Mouse (Mus musculus): ENCODE results near the gene Gatad2a. TPM values are rescaled to one million over a fixed set of nuclear protein-coding genes. Genes with fewer than 3 reads are reported as not detected.

Gatad2a gene
- 30.6 and 31.8 TPM in 2 replicates for polyA plus RNA-seq (2015; fragmentation: Nextera tagmentation; extraction: Ambion mirVana)

DNA sequence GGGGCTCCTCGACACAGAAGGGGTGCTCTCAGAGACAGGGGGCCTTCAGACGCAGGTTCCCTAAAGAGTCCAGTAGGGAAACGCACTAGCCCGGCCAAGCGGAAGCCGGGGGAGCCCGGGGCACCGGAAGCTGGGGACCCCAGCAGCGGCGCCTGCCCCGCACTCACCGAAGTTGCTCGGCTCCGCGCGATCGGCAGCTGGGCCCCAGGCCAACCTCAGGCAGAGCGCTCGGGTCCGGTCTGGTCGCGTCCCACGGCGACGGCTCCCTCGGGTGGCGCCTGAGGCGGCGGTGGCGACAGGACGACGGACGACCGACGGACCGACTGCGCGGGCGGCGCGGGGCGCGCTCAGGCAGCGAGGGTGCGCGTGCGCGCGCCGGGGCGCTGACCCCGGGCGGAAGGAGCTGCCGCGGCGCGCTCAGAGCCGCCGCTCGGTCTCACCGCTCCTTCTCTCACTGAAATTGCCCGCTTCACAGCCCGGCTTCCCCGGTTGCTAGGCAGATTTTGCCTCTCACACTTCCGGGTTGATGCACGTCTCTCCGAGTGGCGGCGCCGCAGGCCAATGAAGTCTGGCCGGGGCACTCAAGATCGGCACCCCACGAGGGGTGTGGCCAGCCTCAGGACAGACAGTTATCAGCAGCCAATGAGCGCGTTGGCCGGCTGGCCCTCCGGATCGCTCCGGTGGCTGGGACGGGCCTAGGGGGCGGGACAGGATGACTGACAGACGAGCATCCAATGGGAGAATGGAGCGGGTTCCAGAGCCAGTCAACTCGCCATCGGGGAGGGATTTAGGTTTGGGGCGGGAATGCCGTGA, at the start of gene Gatad2a:
Gatad2a (minus strand) TSS at position 609 of the 813 bp plus-strand sequence.
- Histone ChIP-seq H3K27ac (replicated peaks) (peak within 1 kb of the TSS; percentile 91), H3K9me3 (no peaks in the 10 kb centered on the region), H3K27me3 (no peaks in the 10 kb centered on the region), H3K4me2 (peak within 1 kb of the TSS; percentile 91), H3K4me1 (replicated peaks) (peaks cover 31% of the 10 kb centered on the region), H3K9ac (peak within 1 kb of the TSS; percentile 80), H3K36me3 (no peaks in the 10 kb centered on the region), H3K4me3 (peak within 1 kb of the TSS; percentile 70)
- WGBS: under 1% methylated on average over 71 of the region's 87 CpGs
- ATAC-seq (ENCODE audit: low read depth): peak; percentile 100

DNA sequence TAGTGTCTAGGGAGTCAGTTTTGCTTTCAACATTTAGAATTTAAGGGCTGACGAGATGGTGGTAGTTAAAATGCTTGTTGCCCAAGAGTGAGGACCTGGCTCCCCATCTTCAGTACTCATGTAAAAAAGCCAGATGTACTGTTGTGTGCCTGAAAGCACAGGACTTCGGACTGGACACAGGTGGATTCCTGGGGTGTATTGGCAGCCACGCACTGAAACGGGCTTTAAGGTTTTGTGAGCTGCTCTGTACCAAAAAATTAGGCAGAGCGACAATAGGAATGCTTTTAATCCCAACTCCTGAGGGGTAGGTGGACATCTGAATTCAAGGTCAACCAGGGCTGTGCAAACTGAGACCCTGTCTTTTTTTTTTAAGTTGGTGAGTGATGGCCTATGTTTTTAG, 47.8 kb upstream of the Gatad2a start:
- H3K27ac ChIP-seq (replicated peaks): no peak overlapping the region
- peaks cover 39% of the 10 kb centered on the region for H3K4me1 ChIP-seq (replicated peaks)
- peak overlapping the region; percentile 85 for H3K4me3 ChIP-seq
- peaks cover 11% of the 10 kb centered on the region for H3K36me3 ChIP-seq
- H3K9ac ChIP-seq: peak overlapping the region; percentile 97
- 91% methylated on average over 5 of the region's 5 CpGs for WGBS
- no peak for ATAC-seq (ENCODE audit: low read depth)
- H3K4me2 ChIP-seq: peak overlapping the region; percentile 97
- no peaks in the 10 kb centered on the region for H3K9me3 ChIP-seq
- H3K27me3 ChIP-seq: no peaks in the 10 kb centered on the region

GRCm38 (mm10) chr8:70042583-70043455, 46.6 kb upstream of the Gatad2a start, which contains the start of the genes Mau2 and Sugp1:
Gene Mau2 (minus strand): TSS chr8:70042734.
Gene Sugp1 (plus strand): TSS chr8:70042813.
- under 1% methylated on average over 65 of the region's 65 CpGs for WGBS
- Histone ChIP-seq H3K27me3 (no peaks in the 10 kb centered on the region), H3K27ac (replicated peaks) (peak within 1 kb of the TSS; percentile 87), H3K9me3 (no peaks in the 10 kb centered on the region), H3K4me1 (replicated peaks) (peaks cover 39% of the 10 kb centered on the region), H3K4me3 (peak within 1 kb of the TSS; percentile 85), H3K9ac (peak within 1 kb of the TSS; percentile 97), H3K4me2 (peak within 1 kb of the TSS; percentile 97), H3K36me3 (0 out of 2 replicates have a peak, but pooled peaks cover 3% of the 10 kb centered on the region)
- peak; percentile 98 for ATAC-seq (ENCODE audit: low read depth)

DNA sequence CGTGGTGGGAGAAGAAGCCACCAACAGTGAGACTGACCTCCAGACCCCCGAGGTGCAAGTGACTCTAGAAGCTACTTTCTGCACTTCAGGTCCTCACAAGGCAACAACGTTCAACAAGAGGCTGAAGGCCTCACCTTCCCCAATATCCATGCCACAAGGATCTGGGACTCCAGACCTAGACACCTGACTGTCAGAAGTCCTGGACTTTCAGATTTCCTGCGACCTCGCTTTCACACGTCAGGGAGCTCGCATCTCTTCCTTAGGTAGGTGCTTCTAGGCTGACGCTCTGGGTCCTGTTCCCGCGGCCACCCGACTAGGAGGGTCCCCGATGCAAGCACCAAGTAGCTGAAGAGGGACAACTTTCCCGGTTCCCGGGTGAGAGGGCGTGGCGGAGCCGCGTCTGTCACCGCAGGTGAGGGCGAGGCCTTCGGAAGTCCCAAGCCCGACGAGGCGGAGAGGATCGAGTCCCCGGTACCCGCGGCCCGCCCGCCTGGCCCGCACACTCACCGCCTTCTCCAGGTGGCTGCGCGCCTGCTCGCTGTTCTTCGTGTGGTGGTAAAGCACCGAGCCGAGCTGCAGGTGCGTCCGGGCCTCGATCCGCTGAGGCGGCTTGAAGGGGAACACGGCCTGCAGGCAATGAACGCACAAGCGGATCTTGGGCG, 45.8 kb upstream of the Gatad2a start:
- Histone ChIP-seq H3K27me3 (no peaks in the 10 kb centered on the region), H3K36me3 (0 out of 2 replicates have a peak, but pooled peaks cover 3% of the 10 kb centered on the region), H3K4me2 (peak overlapping the region; percentile 97), H3K4me1 (replicated peaks) (peaks cover 39% of the 10 kb centered on the region), H3K9ac (peak overlapping the region; percentile 97), H3K4me3 (peak overlapping the region; percentile 85), H3K9me3 (no peaks in the 10 kb centered on the region), H3K27ac (replicated peaks) (peak overlapping the region; percentile 87)
- ATAC-seq (ENCODE audit: low read depth): no peak; the same call in 1 of the 2 replicates
- WGBS: 2% methylated on average over 46 of the region's 47 CpGs

DNA sequence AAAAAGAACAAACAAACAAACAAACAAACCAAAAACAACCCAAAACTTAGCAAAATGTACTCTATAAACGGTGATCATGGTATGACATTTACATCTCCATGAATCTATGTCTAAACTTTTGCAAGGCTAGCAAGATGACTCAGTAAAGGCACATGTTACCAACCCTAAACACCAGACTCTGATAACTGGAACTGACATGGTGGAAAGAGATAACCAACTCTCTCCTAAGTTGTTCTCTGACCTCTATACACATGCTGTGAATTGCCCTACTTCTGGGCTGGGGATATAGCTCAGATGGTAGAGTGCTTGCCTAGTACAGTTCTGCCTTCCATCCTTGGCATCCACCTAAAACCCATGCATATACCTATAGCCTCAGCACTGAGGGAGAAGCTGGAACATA, 41.8 kb upstream of the Gatad2a start:
- Histone ChIP-seq H3K9ac (no peak overlapping the region), H3K36me3 (peaks cover 16% of the 10 kb centered on the region; the same call in 1 of the 2 replicates), H3K4me1 (replicated peaks) (peaks cover 23% of the 10 kb centered on the region), H3K4me2 (no peak overlapping the region), H3K9me3 (no peaks in the 10 kb centered on the region), H3K4me3 (no peak overlapping the region), H3K27me3 (no peaks in the 10 kb centered on the region), H3K27ac (replicated peaks) (no peak overlapping the region)
- ATAC-seq (ENCODE audit: low read depth): no peak
- WGBS: 92% methylated on average over 1 of the region's 1 CpGs

DNA sequence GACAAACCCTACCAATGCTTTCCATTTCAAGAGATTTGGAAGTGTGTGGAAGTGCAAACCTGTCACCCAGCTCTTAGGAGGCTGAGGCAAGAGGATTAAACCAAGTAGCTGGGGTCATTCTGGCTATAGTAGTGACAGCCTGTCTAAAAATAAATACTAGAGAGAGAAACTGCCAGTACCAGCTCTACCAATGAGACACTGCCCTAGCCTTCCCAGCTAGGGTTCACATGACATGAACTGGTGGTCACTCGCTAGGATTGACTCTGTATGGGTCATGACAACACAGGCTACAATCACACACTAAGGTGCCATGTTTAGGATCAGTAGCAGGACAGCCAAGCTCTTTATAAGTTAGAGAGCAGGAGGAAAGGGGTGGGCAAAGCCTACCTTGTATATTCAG, 34.1 kb upstream of the Gatad2a start:
- Histone ChIP-seq H3K9ac (no peak overlapping the region), H3K27ac (replicated peaks) (no peak overlapping the region), H3K4me3 (no peak overlapping the region), H3K4me2 (no peak overlapping the region), H3K27me3 (no peaks in the 10 kb centered on the region), H3K36me3 (peaks cover 78% of the 10 kb centered on the region), H3K4me1 (replicated peaks) (no peaks in the 10 kb centered on the region), H3K9me3 (no peaks in the 10 kb centered on the region)
- WGBS: 93% methylated on average over 1 of the region's 1 CpGs
- ATAC-seq (ENCODE audit: low read depth): no peak

- Histone ChIP-seq H3K27me3 (no peaks in the 10 kb centered on the region), H3K4me1 (replicated peaks) (no peaks in the 10 kb centered on the region), H3K4me2 (no peak overlapping the region), H3K9ac (no peak overlapping the region), H3K9me3 (no peaks in the 10 kb centered on the region), H3K27ac (replicated peaks) (no peak overlapping the region), H3K4me3 (no peak overlapping the region), H3K36me3 (peaks cover 100% of the 10 kb centered on the region)
- no peak for ATAC-seq (ENCODE audit: low read depth)
- whole genome bisulfite sequencing: 80% methylated on average over 2 of the region's 2 CpGs
Measured at GRCm38 (mm10) chr8:70026151-70026550, 30.0 kb upstream of the Gatad2a start.

- no peak for ATAC-seq (ENCODE audit: low read depth)
- Histone ChIP-seq H3K9ac (no peak overlapping the region), H3K4me3 (no peak overlapping the region), H3K27me3 (no peaks in the 10 kb centered on the region), H3K27ac (replicated peaks) (no peak overlapping the region), H3K4me1 (replicated peaks) (no peaks in the 10 kb centered on the region), H3K4me2 (no peak overlapping the region), H3K36me3 (peaks cover 100% of the 10 kb centered on the region), H3K9me3 (no peaks in the 10 kb centered on the region)
- 60% methylated on average over 8 of the region's 8 CpGs for WGBS
Measured at GRCm38 (mm10) chr8:70023596-70023995, 27.4 kb upstream of the Gatad2a start.

GRCm38 (mm10) chr8:70015017-70015416, 18.8 kb upstream of the Gatad2a start:
- no peaks in the 10 kb centered on the region for H3K9me3 ChIP-seq
- WGBS: 83% methylated on average over 1 of the region's 1 CpGs
- H3K4me3 ChIP-seq: no peak overlapping the region
- ATAC-seq (ENCODE audit: low read depth): no peak
- H3K27me3 ChIP-seq: no peaks in the 10 kb centered on the region
- H3K4me2 ChIP-seq: no peak overlapping the region
- no peak overlapping the region for H3K27ac ChIP-seq (replicated peaks)
- H3K4me1 ChIP-seq (replicated peaks): no peaks in the 10 kb centered on the region
- no peak overlapping the region for H3K9ac ChIP-seq
- H3K36me3 ChIP-seq: peaks cover 39% of the 10 kb centered on the region

DNA sequence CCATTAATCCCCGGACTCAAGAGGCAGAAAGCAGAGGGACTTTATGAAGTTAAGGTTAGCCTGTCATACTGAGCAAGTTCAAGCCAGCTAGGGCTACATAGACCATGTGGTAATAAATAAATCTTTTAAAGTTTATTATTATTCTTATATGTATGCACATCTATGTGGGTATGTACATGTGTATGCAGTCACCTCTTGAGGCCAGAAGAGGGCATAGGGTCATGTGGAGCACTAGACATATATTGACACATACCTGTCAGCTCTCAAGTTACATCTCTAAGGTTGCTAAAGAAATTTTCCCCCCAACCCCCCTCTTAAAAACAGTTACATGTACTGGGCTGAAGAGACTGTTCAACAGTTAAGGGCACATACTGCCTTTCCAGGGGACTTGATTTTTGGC, 16.6 kb upstream of the Gatad2a start:
- peaks cover 16% of the 10 kb centered on the region for H3K36me3 ChIP-seq
- ATAC-seq (ENCODE audit: low read depth): no peak
- no peak overlapping the region for H3K9ac ChIP-seq
- H3K27ac ChIP-seq (replicated peaks): no peak overlapping the region
- H3K4me1 ChIP-seq (replicated peaks): no peaks in the 10 kb centered on the region
- H3K4me3 ChIP-seq: no peak overlapping the region
- 98% methylated on average over 1 of the region's 1 CpGs for WGBS
- H3K27me3 ChIP-seq: no peaks in the 10 kb centered on the region
- no peaks in the 10 kb centered on the region for H3K9me3 ChIP-seq
- no peak overlapping the region for H3K4me2 ChIP-seq

- 91% methylated on average over 3 of the region's 3 CpGs for WGBS
- H3K4me1 ChIP-seq (replicated peaks): no peaks in the 10 kb centered on the region
- H3K9ac ChIP-seq: no peak overlapping the region
- H3K27ac ChIP-seq (replicated peaks): no peak overlapping the region
- ATAC-seq (ENCODE audit: low read depth): no peak
- no peaks in the 10 kb centered on the region for H3K27me3 ChIP-seq
- H3K4me3 ChIP-seq: no peak overlapping the region
- H3K36me3 ChIP-seq: peaks cover 12% of the 10 kb centered on the region
- no peak overlapping the region for H3K4me2 ChIP-seq
- H3K9me3 ChIP-seq: no peaks in the 10 kb centered on the region
Measured at GRCm38 (mm10) chr8:70012350-70012749, 16.2 kb upstream of the Gatad2a start.

Data from neural tube, embryonic 13.5 days (tissue).